Mouse (Mus musculus) G1E (cell line): Measurements from ENCODE around the gene Lrrn3. TPM values are rescaled to one million over a fixed set of nuclear protein-coding genes. Genes with fewer than 3 reads are reported as not detected.

Experiments used
- ATAC-seq: 2 replicates; pipeline ENCODE4 v1.8.0; 2016; ENCODE audit warnings: mild to moderate bottlenecking; ENCODE audit not compliant: insufficient number of reproducible peaks, poor library complexity, low FRiP score, severe bottlenecking; ENCODE audit errors: extremely low read depth
- DNase-seq: peaks from one replicate; pipeline ENCODE4 v3.0.0; 2012; ENCODE audit warnings: low spot score
- H3K27me3 ChIP-seq: 2 replicates; pipeline ENCODE4 v1.6.1; 2012; ENCODE audit warnings: mild to moderate bottlenecking, low read length, inconsistent platforms; ENCODE audit not compliant: insufficient read depth
- H3K36me3 ChIP-seq: replicated peaks from 2 replicates; pipeline ENCODE3; 2012; ENCODE audit warnings: mild to moderate bottlenecking, inconsistent platforms
- H3K4me1 ChIP-seq: 2 replicates; pipeline ENCODE4 v1.6.1; 2012; ENCODE audit warnings: low read depth, low read length, inconsistent platforms, mixed read lengths; ENCODE audit not compliant: insufficient read depth
- H3K4me3 ChIP-seq: 2 replicates; pipeline ENCODE4 v1.5.1; 2012; ENCODE audit warnings: low read depth, mild to moderate bottlenecking, inconsistent platforms, low read length, moderate library complexity, mixed read lengths
- H3K9me3 ChIP-seq: replicated peaks from 2 replicates; pipeline ENCODE4 v1.6.1; 2012; ENCODE audit warnings: inconsistent platforms
- CTCF ChIP-seq: IDR thresholded peaks from 2 replicates; pipeline ENCODE4 v1.5.1; 2012; ENCODE audit warnings: low read depth, low read length, inconsistent platforms, mixed read lengths
- GATA1 ChIP-seq: IDR thresholded peaks from 2 replicates; pipeline ENCODE4 v1.6.1; 2012; ENCODE audit warnings: borderline replicate concordance, low read length, inconsistent platforms, mixed read lengths
- GATA2 ChIP-seq: IDR thresholded peaks from 2 replicates; pipeline ENCODE4 v1.6.1; 2012; ENCODE audit warnings: low read depth, low read length, inconsistent platforms, borderline replicate concordance
- POLR2AphosphoS5 ChIP-seq: IDR thresholded peaks from 2 replicates; pipeline ENCODE4 v1.6.1; 2012; ENCODE audit warnings: low read depth, low read length, inconsistent platforms; ENCODE audit not compliant: insufficient replicate concordance
- TAL1 ChIP-seq: conservative IDR thresholded peaks from 2 replicates; pipeline ENCODE4 v1.6.1; 2012; ENCODE audit warnings: low read depth, low read length, inconsistent platforms, mixed read lengths
- polyA plus RNA-seq: library from polyadenylated mRNA; stranded (reverse); fragments of >175 nt; gene quantifications from 2 replicates; pipeline ENCODE4 v1.2.3, GENCODE M21; 2012
- total RNA-seq, 2 experiments: library from RNA; stranded (forward) in 1 of 2; stranded (reverse) in 1 of 2; fragments of 200-1000 nt in 1 of 2; fragments of >200 nt in 1 of 2; fragmentation: Nextera tagmentation in 1 of 2; gene quantifications; 2 replicates each; pipeline ENCODE4 v1.2.3; 2014 to 2017

Gene Lrrn3
- total and polyA plus RNA-seq, 3 experiments: 0.66 TPM; not detected in 2

GRCm38 (mm10) chr12:41417961-41418360 is 68.3 kb downstream of the Lrrn3 start:
- Histone ChIP-seq H3K36me3 (no peaks in the 10 kb centered on the region), H3K4me1 (no peaks in the 10 kb centered on the region), H3K27me3 (no peaks in the 10 kb centered on the region), H3K4me3 (no peak overlapping the region), H3K9me3 (0 out of 2 replicates have a peak, but pooled peaks cover 4% of the 10 kb centered on the region)
- ATAC-seq (no peak), DNase-seq (no peak)
- TF ChIP-seq GATA2 (no peak), GATA1 (no peak), CTCF (no peak), POLR2AphosphoS5 (no peak)

DNA sequence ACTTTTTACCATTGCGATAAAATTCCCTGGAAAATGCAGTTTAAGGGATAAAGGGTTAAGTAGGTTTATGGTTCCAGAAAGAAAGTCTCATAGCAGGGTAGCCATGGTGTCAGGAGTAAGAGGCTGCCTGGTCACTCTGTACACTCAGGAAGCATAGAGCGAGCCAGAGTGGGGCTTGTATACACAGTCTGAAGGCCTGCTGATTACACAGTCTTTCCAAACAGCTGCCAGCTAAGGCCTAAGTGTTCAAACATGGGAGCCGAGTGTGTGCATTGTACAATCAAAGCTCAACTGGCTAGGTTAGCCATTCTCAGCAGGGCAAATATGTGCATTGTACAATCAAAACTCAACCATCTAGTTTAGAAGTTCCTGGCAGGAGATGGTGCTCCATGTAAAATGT is 69.1 kb downstream of the Lrrn3 start:
- Histone ChIP-seq H3K9me3 (0 out of 2 replicates have a peak, but pooled peaks cover 3% of the 10 kb centered on the region), H3K27me3 (no peaks in the 10 kb centered on the region), H3K36me3 (no peaks in the 10 kb centered on the region), H3K4me3 (no peak overlapping the region), H3K4me1 (no peaks in the 10 kb centered on the region)
- ATAC-seq (no peak), DNase-seq (no peak)
- TF ChIP-seq GATA1 (no peak), CTCF (no peak), GATA2 (no peak), TAL1 (no peak), POLR2AphosphoS5 (no peak)

- no peak for ATAC-seq
- H3K9me3 ChIP-seq: no peaks in the 10 kb centered on the region
- no peaks in the 10 kb centered on the region for H3K27me3 ChIP-seq
- no peaks in the 10 kb centered on the region for H3K36me3 ChIP-seq
- H3K4me1 ChIP-seq: no peaks in the 10 kb centered on the region
- H3K4me3 ChIP-seq: no peak overlapping the region
- no peak for DNase-seq
- no peak for TF ChIP-seq GATA2
- TF ChIP-seq CTCF: no peak
- no peak for TF ChIP-seq POLR2AphosphoS5
- no peak for TF ChIP-seq GATA1
- TF ChIP-seq TAL1: no peak
Observed at GRCm38 (mm10) chr12:41416635-41417034, 69.6 kb downstream of the Lrrn3 start.

GRCm38 (mm10) chr12:41409431-41409830 is 76.8 kb downstream of the Lrrn3 start:
- DNase-seq: no peak
- no peaks in the 10 kb centered on the region for H3K36me3 ChIP-seq
- H3K4me1 ChIP-seq: no peaks in the 10 kb centered on the region
- H3K4me3 ChIP-seq: no peak overlapping the region
- TF ChIP-seq GATA1: no peak
- no peak for TF ChIP-seq TAL1
- TF ChIP-seq CTCF: no peak
- no peak for TF ChIP-seq POLR2AphosphoS5
- TF ChIP-seq GATA2: no peak
- H3K27me3 ChIP-seq: no peaks in the 10 kb centered on the region
- ATAC-seq: no peak
- H3K9me3 ChIP-seq: no peaks in the 10 kb centered on the region

GRCm38 (mm10) chr12:41401923-41402322 is 84.3 kb downstream of the Lrrn3 start:
- TF ChIP-seq GATA1: no peak
- no peak for TF ChIP-seq CTCF
- no peak for TF ChIP-seq TAL1
- TF ChIP-seq POLR2AphosphoS5: no peak
- TF ChIP-seq GATA2: no peak
- H3K9me3 ChIP-seq: peaks cover 2% of the 10 kb centered on the region; the same call in 1 of the 2 replicates
- no peaks in the 10 kb centered on the region for H3K36me3 ChIP-seq
- DNase-seq (no peak), ATAC-seq (no peak)
- H3K27me3 ChIP-seq: no peaks in the 10 kb centered on the region
- H3K4me1 ChIP-seq: no peaks in the 10 kb centered on the region
- H3K4me3 ChIP-seq: no peak overlapping the region
